Mouse (Mus musculus) left cerebral cortex, adult 11 months (tissue): ENCODE data around the gene Ier3.
"Not testable (repeated sequence)": the region's sequence is repeated elsewhere in the genome, so short reads cannot be mapped to it uniquely, and the experiment has no call there.

ENCODE experiments used
- DNase-seq: peaks from one replicate; pipeline ENCODE4 v3.0.0; 2022; ENCODE audit warnings: low spot score

Ier3 gene

DNA sequence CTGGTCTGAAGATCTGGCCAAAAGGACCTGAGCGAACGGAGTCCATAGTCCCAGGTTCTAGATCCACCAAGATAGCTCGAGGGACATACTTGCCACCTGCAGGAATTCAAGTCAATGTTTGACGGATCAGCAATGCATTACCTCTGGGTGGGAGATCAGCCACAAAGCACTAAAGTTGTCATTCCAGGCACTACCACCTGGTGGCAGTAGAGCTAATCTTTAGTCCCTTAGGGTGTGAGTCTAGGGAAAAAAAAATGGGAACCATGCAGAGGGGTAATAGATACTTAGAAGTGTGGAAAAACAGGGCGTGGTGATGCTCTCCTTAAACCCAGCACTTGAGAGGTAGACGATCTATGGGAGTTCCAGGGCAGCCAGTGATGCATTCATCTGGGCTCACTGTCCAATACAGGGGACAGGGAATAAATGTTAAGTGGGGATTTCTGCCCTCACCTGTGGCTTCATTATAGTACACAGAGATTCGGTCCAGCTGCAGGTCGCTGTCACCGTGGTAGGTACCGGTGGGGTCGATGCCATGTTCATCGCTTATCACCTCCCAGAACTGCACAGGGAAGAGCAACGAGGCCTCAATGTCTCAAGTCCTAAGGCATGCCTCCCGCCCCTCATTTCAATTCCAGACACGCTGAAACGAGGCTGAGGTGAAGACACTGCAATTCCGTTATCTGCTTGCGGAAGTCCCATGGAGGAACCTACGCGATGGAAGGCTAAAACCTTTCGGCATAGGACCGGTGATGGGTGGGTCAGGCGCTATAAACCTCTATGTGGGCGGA lies 14.9 kb downstream of the Ier3 start:
- DNase-seq, result peak; percentile 87

DNA sequence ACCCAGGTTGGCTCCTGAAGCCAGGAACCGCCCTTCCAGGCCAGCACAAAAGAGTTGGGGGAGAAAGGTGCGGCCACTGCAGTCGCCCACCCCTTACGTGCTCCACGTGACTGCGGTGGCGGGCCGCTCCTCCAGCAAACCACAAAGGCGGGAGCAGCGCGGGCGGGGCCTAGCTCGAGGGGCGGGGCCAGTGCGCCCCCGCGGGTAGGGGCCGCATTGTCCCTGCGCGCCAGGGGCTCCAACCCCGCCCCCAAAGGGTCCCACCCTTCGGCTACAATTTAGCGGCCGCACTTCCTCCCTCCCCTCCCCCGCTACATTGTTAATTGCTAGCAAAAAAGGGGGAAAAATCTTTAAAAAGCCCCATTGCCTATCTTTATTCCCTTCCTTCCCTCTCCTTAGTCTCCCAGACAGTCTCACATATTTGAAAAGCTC lies 15.5 kb downstream of the Ier3 start:
- DNase-seq, result peak; percentile 75

DNA sequence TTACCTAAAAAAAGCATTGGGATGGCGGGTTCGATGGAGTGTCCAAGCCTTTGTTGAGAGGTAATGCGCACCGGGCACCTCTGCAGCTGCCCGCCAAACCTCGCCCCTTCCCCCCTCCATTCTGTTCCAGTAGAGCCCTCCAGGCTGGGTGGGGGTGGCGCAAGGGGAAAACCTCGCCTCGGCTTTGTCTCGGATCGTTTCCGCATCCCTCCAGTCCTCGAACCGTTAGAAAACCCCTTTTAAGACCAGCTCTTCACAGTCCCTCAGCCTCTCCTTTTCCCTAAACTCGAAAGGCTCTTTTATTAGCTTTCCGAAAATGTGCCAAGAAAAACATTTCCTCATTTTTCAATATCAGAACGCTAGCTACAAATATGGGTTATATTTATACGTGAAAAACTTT lies 16.0 kb downstream of the Ier3 start:
- DNase-seq, result no peak

DNA sequence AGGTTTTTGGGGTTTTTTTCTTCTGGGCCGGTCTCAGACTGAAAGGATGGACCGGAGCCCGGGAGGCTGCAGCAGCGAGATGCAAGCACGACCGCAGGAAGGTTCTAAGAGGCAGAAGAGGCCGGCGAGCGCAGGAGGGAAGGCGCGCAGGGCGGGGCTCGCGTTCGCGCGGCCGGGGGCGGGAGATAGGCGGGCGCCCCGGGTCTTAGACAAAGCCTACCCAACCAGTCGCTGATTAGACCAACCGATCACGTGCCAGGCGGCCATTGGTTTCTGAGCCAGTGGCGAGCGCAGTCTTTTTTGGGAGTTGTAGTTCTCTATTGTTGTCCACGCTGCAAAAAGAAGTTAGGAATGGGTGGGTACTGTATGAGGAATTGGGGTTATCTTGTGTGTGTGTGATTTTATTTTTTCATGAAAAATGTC lies 16.6 kb downstream of the Ier3 start, which contains the start of gene Tubb5:
Gene Tubb5, minus strand, starts transcription at position 185 of the 423 bp plus-strand sequence.
- DNase-seq, result peak; percentile 95

DNA sequence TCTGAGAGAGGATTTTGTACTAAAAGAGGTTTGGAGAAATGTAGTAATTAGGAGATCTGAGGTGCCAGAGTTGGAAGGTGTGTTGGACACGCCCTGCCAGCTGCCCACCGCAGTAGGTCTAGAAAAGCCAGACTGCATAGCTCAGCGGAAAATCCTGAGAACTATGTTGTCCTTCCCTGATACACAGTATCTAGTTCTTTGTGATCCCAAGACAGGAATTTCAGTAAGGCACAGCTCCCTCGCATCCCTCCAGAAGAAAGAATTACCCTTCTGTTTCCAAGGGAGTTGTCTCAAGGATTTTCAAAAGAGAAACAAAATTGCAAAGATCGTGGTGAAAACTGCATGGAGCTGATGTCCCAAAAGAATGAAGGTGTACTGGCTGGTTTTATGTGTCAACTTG lies 17.1 kb downstream of the Ier3 start:
- no peak for DNase-seq

DNA sequence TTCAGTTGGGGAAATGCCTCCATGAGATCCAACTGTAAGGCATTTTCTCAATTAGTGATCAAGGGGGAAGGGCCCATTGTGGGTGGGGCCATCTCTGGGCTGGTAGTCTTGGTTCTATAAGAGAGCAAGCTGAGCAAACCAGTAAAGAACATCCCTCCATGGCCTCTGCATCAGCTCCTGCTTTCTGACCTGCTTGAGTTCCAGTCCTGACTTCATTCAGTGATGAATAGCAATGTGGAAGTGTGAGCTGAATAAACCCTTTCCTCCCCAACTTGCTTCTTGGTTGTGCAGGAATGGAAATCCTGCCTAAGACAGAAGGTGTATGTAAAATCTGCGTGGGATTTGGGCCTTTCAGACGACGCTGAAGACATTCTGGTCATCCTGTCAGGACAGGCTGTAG lies 17.5 kb downstream of the Ier3 start:
- DNase-seq, result not testable (repeated sequence)

DNA sequence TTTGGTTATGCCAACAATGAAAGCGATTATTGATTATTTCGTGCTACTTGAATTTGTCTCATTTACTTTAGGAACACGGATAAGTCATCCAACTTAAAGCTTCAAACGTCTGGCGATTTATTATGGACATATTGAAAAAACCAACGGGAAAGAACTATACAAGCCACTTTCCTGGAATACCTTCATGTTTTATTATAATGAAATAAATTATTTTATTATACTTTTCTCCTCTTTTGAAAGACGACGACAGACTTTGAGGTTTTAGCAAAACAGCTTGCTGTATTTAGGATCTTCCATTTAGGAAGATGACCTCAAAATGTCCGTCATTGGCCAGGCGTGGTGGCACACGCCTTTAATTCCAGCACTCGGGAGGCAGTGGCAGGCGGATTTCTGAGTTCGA lies 19.1 kb downstream of the Ier3 start:
- DNase-seq, result no peak

DNA sequence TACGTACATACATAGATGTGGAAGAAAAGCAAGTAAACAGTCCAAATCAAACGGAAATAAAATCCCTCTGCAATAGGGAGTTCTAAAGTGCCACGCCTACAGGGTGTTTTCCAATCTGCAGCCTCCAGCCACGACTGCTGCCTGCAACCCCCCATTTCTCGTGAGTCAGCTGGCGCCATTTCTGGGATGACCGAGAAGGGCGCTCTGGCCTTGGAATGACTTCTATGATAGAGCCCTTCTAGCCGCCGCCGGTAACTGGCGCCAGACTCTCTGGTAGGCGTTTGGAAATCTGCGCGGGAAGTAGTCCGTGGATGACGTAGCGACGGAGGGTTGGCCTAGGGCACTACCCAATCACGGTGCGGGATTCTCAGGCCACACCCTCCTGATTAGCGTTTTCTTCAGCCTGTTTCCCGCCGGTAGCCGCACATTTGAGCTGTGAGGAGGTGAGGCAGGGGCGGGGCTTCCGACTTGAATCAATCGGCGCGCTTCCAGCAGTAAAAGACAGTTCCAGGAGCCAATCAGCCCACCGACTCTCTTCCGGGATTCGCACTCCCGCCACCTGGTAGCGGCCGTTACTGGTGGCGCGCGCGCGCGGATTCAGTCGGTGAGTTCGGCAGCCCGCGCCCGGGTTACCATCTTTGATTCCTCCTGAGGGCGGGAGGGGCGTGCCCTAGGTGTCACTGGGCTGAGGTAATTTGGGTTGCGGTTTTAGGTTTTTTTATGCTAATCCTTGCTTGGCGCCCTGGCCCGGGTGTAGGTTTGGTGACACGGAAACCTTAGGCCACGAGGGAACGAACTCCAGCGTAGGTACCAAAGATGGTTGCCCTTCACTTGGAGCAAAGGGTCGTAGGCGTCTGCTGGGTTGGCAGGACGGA lies 19.8 kb downstream of the Ier3 start, which contains the start of gene Mdc1:
Gene Mdc1, plus strand, starts transcription at position 440 of the 875 bp plus-strand sequence.
- DNase-seq, result peak; percentile 100

DNA sequence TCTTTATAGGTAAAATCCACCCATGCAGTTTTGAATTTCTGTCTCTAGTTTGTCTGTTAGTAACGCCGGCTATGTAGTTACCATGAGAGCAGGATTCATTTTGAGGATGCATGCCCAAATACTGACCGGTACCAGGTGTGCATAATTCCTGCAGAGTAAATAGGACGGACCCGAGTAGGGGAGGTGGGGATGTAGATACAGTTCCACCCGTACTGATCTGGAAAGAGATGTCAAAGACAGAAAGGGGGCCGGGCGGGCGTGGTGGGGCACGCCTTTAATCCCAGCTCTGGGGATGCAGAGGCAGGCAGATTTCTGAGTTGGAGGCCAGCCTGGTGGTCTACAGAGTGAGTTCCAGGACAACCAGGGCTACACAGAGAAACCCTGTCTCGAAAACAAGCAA lies 20.5 kb downstream of the Ier3 start:
- no peak for DNase-seq

DNA sequence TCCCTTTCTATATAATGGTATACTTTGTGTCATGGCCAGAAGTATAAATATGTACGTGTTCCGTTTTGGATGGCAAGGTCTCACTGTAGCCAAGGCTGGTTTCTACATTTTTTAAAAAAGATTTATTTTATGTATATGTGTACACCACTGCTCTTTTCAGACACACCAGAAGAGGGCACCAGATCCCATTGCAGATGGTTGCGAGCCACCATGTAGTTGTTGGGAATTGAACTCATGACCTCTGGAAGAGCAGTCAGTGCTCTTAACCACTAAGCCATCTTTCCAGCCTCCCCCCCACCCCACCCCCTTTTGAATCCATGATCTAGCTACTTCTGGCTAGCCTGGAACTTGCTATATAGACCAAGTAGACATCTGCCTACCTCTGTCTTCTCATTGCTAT lies 22.0 kb downstream of the Ier3 start:
- DNase-seq, result no peak

DNA sequence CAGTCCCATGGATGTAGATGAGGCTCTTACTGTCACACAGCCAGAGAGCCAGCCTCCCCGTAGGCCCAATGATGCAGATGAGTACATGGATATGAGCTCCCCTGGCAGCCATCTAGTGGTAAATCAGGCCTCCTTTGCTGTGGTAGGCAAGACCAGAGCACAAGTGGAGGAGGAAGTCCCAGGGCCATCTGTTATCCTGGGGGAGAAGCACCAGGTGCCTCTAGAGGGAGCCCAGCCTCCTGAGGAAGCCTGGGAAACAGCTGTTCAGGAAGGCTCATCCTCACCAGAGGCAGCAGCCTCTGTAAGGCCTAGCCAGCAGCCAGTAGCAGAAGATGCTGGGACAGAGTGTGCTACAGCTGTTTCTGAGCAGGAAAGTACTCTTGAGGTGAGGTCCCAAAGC lies 26.6 kb downstream of the Ier3 start:
- no peak for DNase-seq

DNA sequence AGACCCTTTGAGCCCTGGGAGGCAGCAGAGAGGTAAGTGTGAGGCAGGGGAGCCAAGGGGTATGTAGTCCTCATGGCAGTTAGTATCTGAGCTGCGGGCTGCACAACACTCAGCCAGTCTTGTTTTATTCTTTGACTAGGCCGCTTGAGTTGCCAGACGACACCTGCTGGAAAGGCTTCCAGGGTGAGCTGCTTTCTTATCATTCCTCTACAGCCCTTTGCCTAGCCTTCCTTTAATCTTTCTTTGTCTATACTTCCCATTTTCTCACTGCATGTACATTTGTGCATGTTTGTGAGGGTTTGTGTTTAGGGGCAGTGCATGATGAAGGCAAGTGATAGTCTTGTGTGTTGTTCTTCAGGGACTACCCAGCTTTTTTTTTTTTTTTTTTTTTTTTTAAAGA lies 29.5 kb downstream of the Ier3 start:
- no peak for DNase-seq

DNA sequence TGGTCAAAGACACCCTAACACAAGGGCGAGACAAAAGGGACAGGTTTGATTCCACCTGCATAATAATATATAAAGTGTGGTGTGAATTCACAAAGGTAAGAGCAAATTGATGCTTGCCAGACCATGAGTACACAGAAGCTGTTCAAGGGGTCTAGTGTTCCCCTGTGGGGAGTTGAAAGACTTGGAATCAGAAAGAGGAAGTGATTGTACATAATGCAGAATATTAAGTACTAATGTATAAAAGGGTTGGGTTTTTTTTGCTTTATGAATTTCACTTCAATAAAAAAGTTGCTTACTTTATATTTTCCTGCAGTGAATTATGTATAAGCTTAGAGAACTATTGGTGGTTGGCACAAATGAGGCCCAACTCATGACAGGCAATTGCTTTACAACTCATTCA lies 37.9 kb downstream of the Ier3 start:
- no peak for DNase-seq

DNA sequence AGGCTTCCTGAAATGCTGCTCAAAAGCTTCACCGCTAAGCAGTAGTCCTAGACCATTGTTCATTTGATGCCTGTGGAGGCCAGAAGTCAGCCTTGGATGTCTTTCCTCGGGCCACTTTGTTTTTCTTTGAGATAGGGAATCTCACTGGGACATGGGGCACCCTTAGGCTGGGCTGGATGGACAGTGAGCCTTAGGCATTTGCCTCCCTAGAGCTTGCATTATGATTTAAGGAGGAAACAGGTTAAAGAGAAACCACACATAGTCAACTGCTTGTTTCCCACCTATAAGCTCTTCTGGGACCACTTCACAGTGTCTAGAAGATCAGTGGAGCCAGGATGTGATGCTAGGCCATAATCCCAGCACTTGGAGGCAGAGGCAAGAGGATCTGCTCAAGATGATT lies 38.4 kb downstream of the Ier3 start:
- no peak for DNase-seq

DNA sequence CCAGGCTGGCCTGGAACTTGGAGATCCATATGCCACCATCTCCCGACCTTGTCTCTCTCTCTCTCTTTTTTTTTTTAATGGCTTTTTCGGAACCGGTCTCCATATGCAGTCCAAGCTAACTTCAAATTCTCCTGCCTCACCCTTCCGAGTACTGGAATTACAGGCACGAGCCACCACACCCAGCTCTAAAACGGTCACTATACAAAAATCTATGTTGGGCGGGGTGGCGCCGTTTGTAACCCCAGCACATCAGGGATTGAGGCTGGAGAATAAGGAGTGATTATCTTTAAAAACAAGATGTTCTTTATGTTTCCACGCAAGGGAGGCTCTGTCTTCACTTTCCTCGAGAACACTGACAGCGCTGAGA lies 39.3 kb downstream of the Ier3 start:
- DNase-seq, result no peak

DNA sequence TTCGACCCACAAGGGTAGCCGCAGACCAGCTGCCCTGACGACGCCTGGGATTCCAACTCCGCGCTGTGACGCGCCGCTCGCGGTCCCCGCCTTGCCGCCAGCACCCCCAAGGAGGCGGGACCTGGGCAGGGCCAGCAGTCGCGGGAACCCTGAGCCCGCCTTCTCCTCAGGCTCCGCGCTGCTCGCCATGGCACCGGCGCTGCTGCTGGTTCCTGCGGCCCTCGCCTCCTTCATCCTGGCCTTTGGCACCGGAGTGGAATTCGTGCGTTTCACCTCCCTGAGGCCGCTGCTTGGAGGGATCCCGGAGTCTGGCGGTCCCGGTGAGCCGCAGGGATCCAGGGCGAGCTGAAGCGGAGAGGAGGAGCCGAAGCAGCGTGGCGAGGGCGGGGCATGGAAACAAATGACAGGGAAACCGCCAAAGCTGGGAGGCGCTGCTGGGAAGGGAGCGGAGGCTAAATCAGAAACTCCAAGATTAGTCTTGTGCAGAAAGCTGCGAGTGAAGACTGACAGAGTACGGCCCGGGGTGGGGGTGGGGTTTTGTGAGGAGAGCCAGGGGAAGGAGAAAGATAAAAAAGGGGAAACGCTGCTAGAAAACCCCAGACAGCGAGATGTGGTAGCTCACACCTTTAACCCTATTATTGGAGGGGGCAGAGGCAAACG lies 39.8 kb downstream of the Ier3 start, which contains the start of gene Nrm:
Gene Nrm, plus strand, starts transcription at position 121 of the 660 bp plus-strand sequence.
- DNase-seq, result no peak

DNA sequence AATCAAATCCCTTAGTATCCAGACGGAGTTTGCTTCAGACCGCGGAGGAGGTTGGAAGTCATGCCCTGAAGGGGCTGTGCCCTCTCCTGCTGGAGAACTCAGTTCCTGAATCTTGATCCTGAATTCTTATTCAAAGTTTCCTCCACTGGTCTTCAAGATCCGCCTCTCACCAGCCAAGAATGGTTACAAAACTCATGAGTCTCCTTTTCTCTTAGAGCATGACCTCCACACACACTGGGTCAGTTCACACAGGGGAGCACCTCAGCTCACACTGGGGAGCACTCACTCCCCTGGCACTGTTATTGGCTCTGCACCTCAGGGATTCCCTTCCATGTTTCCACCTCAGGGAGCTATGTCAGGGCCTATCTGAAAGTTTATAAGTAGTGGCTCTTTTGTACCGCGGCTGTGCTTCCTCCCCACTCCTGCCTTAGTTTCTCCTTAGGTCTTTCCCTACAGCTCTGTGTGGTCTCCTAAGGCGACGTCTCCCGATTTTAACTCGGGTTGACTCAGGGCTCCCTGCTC lies 43.4 kb downstream of the Ier3 start:
- DNase-seq, result no peak

DNA sequence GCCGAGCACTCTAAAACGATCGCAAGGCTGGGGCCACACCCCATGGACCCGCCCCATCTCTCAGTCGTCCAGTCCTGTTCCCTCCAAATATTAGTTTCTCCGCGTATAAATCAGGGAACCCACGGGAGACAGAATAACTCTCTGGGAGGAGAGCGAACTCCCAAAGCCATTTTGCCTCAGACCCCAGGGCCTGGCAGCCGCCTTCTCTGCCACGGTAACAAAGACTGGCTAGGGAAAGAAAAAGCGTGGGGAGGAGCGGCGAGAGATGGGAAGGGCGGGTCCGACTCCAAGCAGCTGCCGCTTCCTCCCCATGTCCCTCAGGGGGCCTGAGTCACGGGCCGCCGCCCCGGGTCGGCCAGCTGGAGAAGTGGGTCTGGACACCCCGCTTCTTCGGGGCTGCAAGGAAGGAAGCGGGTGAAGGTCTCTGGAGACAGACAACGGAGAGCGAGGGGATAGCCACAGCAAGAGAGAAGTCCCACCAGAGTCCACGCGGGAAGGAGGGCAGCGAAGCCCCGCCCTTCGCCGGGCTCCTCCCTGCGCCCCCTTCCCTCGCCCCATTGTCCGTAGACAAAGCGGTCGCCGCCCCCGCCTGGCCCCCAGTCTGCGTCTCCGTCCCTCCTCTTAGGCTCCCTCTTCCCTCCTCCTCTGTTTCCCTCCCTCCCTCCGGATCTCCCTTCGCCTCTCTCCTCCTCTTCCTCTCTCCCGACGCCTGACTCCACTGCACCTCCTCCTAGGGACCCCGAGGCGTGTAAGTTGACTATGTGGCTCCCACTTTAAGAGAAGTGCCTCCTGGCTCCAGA lies 44.2 kb downstream of the Ier3 start, which contains the start of gene Ppp1r18:
Gene Ppp1r18, plus strand, starts transcription at position 113 of the 800 bp plus-strand sequence.
- DNase-seq, result no peak

DNA sequence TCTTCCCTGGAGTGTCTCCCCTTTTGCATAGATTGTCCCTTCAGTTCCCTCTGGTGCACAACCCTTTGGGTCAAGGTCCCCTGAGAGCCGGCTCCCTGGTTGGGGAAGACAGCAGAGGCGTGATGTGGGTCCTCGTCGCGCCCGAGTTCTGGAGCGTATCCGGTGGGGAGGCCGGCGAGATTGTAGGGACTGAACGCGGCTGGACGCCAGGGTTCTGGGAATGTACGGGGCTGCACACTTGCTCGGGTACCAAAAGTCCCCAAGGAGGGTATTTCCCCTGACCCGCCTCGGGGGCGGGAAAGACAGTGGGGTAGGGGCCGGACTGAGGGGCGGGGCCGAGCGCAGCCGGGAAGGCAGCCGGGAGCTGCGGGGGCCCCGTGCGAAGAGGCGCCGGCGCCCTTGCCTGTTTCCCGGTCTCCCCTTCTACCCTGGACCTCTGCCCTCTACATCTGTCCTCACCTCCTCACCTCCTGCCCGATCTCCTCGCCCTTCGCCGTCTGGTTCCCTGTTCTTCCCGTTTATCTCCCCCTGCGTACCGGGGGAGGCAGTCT lies 44.9 kb downstream of the Ier3 start:
- DNase-seq, result no peak

DNA sequence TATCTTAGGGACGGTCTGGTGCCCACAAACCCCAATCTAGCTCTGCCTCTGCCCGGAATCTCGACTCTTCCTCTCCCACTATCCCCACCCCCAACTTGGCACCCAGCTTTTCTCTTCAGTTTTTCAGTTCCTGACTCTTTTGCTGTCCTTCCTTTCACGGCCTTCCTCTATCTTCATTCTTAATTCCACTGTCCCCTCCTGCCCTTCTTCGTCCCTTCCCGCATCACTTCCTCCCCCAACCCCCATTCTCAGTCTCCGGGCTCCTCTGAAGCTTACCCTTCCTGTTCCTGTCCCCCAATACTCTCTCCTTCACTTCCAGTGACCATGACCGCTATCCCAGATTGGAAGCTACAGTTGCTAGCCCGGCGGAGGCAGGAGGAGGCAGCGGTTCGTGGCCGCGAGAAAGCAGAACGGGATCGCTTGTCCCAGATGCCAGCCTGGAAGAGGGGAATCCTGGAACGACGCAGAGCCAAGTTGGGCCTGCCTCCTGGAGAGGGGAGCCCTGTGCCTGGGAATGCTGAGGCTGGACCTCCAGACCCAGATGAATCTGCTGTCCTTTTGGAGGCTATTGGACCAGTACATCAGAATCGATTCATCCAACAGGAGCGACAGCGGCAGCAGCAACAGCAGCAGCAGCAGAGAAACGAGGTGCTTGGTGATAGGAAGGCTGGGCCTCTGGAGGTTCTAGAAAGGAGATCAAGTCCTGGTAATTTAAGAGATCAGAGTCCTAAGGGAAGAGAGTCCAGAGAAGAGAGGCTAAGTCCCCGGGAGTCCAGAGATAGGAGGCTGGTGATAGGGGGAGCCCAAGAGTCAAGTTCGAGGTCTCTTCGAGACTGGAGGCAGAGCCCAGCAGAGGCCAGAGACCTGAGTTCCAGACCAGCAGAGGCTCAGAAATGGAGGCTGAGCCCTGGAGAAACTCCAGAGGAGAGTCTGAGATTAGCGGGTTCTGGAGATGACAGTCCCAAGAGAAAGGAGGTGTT lies 45.7 kb downstream of the Ier3 start:
- DNase-seq, result no peak
